Mouse (Mus musculus) E14TG2a.4 (cell line): ENCODE results near the gene Syn3.

Experiments used
- CTCF ChIP-seq: conservative IDR thresholded peaks from 2 replicates; pipeline ENCODE4 v1.5.1; 2014; ENCODE audit warnings: low read length
- NANOG ChIP-seq: IDR thresholded peaks from 2 replicates; pipeline ENCODE4 v1.6.1; 2014; ENCODE audit warnings: borderline replicate concordance, low read length, mixed read lengths
- POU5F1 ChIP-seq: IDR thresholded peaks from 2 replicates; pipeline ENCODE4 v1.6.1; 2014; ENCODE audit warnings: low read length, borderline replicate concordance

- no peak for TF ChIP-seq CTCF
- no peak for TF ChIP-seq POU5F1
- no peak for TF ChIP-seq NANOG
Observed at GRCm38 (mm10) chr10:86381150-86381921, 117.4 kb downstream of the Syn3 start.
